Mouse (Mus musculus): ENCODE data around the gene Rpa2. TPM values are rescaled to one million over a fixed set of nuclear protein-coding genes. Genes with fewer than 3 reads are reported as not detected.

Gene Rpa2
- total RNA-seq, 2 experiments from 2014 or later: 15.4 to 16.0 TPM

DNA sequence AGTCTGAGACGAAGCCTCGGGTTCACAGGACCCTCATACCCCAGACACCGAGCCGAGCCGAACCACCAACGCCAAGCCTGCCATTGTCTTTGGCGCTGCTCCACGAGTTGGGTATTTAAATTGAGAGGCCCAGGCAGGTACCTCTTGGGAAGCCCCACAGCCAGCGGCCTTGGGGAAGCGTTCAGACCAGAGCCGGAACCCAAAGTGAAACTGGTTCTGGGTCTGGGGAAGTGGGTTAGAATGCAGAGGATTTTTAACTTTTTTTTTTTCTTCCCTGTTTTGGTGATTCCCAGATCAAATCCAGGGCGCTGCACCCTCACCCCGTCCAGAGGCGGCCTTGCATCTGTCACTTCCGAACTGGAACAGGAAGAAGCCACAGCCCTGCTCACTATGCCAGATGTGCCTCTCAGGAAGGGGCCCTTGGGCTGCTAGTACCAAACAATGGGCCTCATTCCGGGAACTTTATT is 34.1 kb downstream of the Rpa2 start:
- intact Hi-C loops (cut with DNase I): no loop called here

DNA sequence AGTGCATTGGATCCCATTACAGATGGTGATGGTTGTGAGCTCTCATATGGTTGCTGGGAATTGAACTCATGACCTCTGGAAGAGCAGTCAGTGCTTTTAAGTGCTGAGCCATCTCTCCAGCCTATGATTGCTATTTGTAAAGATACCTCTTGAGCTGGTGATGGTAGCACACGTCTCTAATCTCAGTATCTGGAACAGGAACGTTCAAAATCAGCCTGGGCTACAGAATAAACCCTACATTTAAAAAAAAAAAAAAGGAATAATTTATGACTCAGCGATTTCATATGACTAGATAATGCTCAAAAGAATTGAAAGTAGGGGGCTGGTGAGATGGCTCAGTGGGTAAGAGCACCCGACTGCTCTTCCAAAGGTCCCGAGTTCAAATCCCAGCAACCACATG is 35.1 kb downstream of the Rpa2 start:
- intact Hi-C loops (cut with DNase I): no loop called here
- DNase-seq: no peak

More for the DNA sequence above, 34.1 kb downstream of the Rpa2 start:
- no peak for DNase-seq

DNA sequence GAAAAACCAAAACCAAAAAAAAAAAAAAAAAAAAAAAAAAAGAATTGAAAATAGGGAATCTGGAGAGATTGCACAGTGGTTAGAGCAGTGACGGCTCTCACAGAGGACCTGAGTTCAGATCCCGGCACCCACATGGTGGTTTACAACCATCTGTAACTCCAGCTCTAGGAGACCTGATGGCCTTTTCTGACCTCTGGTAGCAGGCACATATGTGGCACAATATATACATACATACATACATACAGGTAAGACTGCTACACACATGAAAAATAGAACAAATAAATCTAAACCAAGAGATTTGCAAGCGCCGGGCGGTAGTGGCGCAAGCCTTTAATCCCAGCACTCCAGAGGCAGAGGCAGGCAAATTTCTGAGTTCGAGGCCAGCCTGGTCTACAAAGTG is 35.7 kb downstream of the Rpa2 start:
- intact Hi-C loops (cut with DNase I): no loop called here
- DNase-seq: no peak

DNA sequence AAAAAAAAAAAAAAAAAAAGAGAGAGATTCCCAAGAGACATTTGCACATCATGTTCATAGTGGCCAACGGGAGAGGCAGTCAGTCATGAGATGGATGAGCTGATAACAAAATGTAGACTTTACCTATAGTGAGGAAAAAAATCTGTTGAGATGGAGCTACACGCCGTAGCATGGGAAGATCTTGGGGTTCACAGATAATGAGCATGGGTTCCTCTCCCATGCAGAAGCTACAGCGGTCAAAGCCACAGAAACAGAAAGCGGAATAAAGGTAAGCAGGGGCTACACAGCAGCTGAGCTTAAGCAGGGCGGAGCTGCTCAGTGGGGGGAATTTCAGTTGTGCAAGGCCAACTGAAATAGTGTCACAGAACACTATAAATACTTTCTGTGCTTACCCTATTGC is 36.2 kb downstream of the Rpa2 start:
- intact Hi-C loops (cut with DNase I): no loop called here
- no peak for DNase-seq

GRCm38 (mm10) chr4:132805146-132805545 is 37.0 kb downstream of the Rpa2 start:
- intact Hi-C loops (cut with DNase I): no loop called here
- DNase-seq: no peak

- DNase-seq: no peak
- intact Hi-C loops (cut with DNase I): no loop called here
Observed at GRCm38 (mm10) chr4:132805599-132806197, 37.6 kb downstream of the Rpa2 start.

DNA sequence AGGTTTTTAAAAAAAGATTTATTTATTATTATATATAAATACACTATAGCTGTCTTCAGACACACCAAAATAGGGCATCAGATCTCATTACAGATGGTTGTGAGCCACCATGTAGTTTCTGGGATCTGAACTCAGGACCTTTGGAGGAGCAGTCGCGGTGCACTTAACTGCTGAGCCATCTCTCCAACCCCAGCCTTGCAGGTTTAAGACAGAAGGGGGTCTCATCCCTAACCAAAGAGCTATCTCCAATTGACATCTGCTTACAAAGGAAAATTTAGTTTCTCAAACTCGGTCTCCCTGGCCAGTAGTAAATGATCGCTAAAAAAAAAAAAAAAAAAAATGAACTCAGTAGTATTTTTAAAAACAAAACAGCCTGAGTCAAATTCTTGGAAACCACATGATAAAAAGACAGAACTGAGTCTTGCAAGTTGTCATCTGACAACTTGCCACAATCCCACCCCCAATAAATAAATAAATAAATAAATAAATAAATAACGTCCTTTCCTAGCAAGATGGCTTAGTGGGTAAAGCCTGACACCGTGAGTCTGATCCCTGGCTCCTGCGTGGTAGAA is 38.6 kb downstream of the Rpa2 start:
- no peak for DNase-seq
- intact Hi-C loops (cut with DNase I): no loop called here

GRCm38 (mm10) chr4:132807771-132808641 is 39.9 kb downstream of the Rpa2 start:
- no peak for DNase-seq
- intact Hi-C loops (cut with DNase I): no loop called here

- intact Hi-C loops (cut with DNase I): no loop called here
- no peak for DNase-seq
Observed at GRCm38 (mm10) chr4:132809621-132810020, 41.5 kb downstream of the Rpa2 start.

- intact Hi-C loops (cut with DNase I): no loop called here
- no peak for DNase-seq
Observed at GRCm38 (mm10) chr4:132816404-132816803, 48.3 kb downstream of the Rpa2 start.

- intact Hi-C loops (cut with DNase I): no loop called here
- no peak for DNase-seq
Observed at GRCm38 (mm10) chr4:132816855-132817254, 48.7 kb downstream of the Rpa2 start.

DNA sequence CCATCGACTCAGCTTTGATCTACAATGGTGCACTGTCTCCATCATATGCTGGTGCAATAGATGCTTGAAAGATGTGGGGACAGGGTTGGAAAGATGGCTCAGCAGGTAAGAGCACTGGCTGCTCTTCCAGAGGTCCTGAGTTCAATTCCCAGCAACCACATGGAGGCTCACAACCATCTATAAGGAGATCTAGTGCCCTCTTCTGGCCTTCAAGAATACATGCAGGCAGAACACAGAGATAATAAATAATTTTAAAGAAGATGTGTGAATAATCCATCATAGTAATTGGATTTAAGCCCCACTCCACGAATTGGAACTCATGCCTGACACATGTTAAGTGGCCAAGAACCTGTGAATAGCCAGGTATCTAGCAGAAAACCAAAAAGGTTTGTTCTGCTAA is 50.3 kb downstream of the Rpa2 start:
- DNase-seq: no peak

GRCm38 (mm10) chr4:132823614-132824366 is 55.7 kb downstream of the Rpa2 start:
- intact Hi-C loops (cut with DNase I): loop anchor here (10.0 kb wide), 1 partner anchor 119 kb away; no protein-coding TSS in a partner anchor
- DNase-seq: peak; percentile 57

More for the DNA sequence above, 50.3 kb downstream of the Rpa2 start:
- intact Hi-C loops (cut with DNase I): no loop called here

Other genes with a start within 250 kb of the Rpa2 start
- gene Atpif1, start 234.7 kb upstream of the Rpa2 start, total RNA-seq (2021): 100 to 1,000 TPM; 652 to 682 TPM
- 10 to 100 TPM; 83.6 to 83.7 TPM for gene Dnajc8, start 232.8 kb upstream of the Rpa2 start, total RNA-seq (2021)
- gene Ptafr, start 204.3 kb upstream of the Rpa2 start, total RNA-seq (2021): 1 to 10 TPM in 1 of 2 experiments, under 1 TPM in 1; 0.58 to 1.1 TPM
- gene Eya3, start 129.3 kb upstream of the Rpa2 start, total RNA-seq (2021): 10 to 100 TPM; 24.5 to 25.7 TPM
- 1 to 10 TPM; 4.3 to 4.8 TPM for gene Xkr8, start 35.8 kb upstream of the Rpa2 start, total RNA-seq (2021)
- 1 to 10 TPM in 1 of 2 experiments, under 1 TPM in 1; 0.97 to 1.2 TPM for gene Smpdl3b, start 11.1 kb upstream of the Rpa2 start, total RNA-seq (2021)
- under 1 TPM; 0.52 to 0.81 TPM for gene Themis2, start 28.1 kb downstream of the Rpa2 start, total RNA-seq (2021)
- gene Ppp1r8, start 74.8 kb downstream of the Rpa2 start, total RNA-seq (2021): 10 to 100 TPM; 47.5 to 55.0 TPM
- 100 to 1,000 TPM; 146 to 153 TPM for gene Stx12, start 116.2 kb downstream of the Rpa2 start, total RNA-seq (2021)
- gene Fam76a, start 154.2 kb downstream of the Rpa2 start, total RNA-seq (2021): 10 to 100 TPM; 24.3 to 25.4 TPM
- gene Fgr, start 205.8 kb downstream of the Rpa2 start, total RNA-seq (2021): under 1 TPM; 0.42 to 0.44 TPM
- 100 to 1,000 TPM in 1 of 2 experiments, 10 to 100 TPM in 1; 94.1 to 102 TPM for gene Ahdc1, start 242.9 kb downstream of the Rpa2 start, total RNA-seq (2021)

All from left cerebral cortex, postnatal 4 days (tissue).